In the genomic region with DNA sequence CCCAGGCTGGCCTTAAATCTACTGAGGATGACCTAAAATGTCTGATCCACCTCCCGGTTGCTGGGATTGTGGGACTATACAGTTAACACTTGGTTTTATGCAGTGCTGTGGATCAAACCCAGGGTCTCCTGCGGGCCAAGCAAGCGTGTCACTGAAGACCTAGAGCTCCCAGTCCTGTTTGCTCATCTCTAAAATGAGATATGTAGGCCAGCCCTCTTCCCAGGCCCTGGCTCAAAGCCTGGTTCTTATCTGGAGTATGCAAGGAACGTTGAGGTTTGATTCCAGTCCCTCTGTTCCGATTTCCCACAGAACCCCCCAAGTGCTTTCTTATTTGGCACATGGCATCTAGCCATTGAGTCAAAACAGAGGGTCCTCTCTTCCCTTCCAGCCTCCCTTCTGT, we compare ENCODE assay signal across 9 mouse cellular contexts.
DNase-seq lines count a peak whose midpoint lies in the region; ATAC-seq and TF ChIP-seq lines count a peak whose summit lies in the region.
"Had no signal": no experiment of that assay in that cellular context is flagged by ENCODE, and none has a peak within 500 bp of the region (broad histone marks: within the 10 kb centered on the region; RNA-seq: fewer than 3 reads in every experiment).

No protein-coding gene starts in this region.

- intact Hi-C loops in heart, adult 2 months (cut with DNase I) = no loop called here

- H3K27me3 ChIP-seq in midbrain, embryonic 10.5 days (ENCODE audit: low read depth, poor library complexity, severe bottlenecking) = peaks cover 23% of the 10 kb centered on the region
- no peaks in the 10 kb centered on the region for H3K27me3 ChIP-seq in midbrain, embryonic 15.5 days (replicated peaks)
- H3K27me3 ChIP-seq in heart, adult 2 months (ENCODE audit: control insufficient read depth, insufficient read depth, low read length) = no peaks in the 10 kb centered on the region
- H3K27me3 ChIP-seq in liver, embryonic 11.5 days (replicated peaks; ENCODE audit: control insufficient read depth, insufficient read depth, low read length) = no peaks in the 10 kb centered on the region
- H3K27me3 ChIP-seq in small intestine, adult 2 months (ENCODE audit: control insufficient read depth, insufficient read depth, low read length) = no peaks in the 10 kb centered on the region

- no peak overlapping the region for H3K9ac ChIP-seq in midbrain, embryonic 15.5 days
- H3K9ac ChIP-seq in heart, adult 2 months (ENCODE audit: low read depth, low read length) = no peak overlapping the region
- H3K9ac ChIP-seq in liver, embryonic 11.5 days (ENCODE audit: low read depth, low read length) = peak overlapping the region; percentile 77

- 81% methylated on average over 5 of the region's 5 CpGs for WGBS in midbrain, embryonic 10.5 days
- 80% methylated on average over 5 of the region's 5 CpGs for WGBS in midbrain, embryonic 15.5 days
- WGBS in heart, adult 2 months = 39% methylated on average over 5 of the region's 5 CpGs
- 49% methylated on average over 5 of the region's 5 CpGs for WGBS in liver, embryonic 11.5 days
- WGBS in small intestine, adult 2 months = 41% methylated on average over 5 of the region's 5 CpGs

- H3K79me2 ChIP-seq in heart, adult 2 months (replicated peaks; ENCODE audit: control insufficient read depth, insufficient read depth, low read length) = no peaks in the 10 kb centered on the region

- peaks cover 82% of the 10 kb centered on the region for H3K4me1 ChIP-seq in midbrain, embryonic 10.5 days
- H3K4me1 ChIP-seq in midbrain, embryonic 15.5 days = peaks cover 25% of the 10 kb centered on the region
- peaks cover 1% of the 10 kb centered on the region; the same call in 1 of the 2 replicates for H3K4me1 ChIP-seq in heart, adult 2 months (ENCODE audit: control insufficient read depth, insufficient read depth, low read length)
- peaks cover 40% of the 10 kb centered on the region for H3K4me1 ChIP-seq in liver, embryonic 11.5 days (replicated peaks; ENCODE audit: control insufficient read depth, insufficient read depth, low read length)
- peaks cover 38% of the 10 kb centered on the region for H3K4me1 ChIP-seq in small intestine, adult 2 months (ENCODE audit: control insufficient read depth, insufficient read depth, insufficient read length, low read length)

- no peak for TF ChIP-seq POLR2A in heart, adult 2 months (IDR thresholded peaks at IDR 0.05; ENCODE audit: insufficient read depth, low read depth, low read length)
- no peak for TF ChIP-seq POLR2A in small intestine, adult 2 months (IDR thresholded peaks at IDR 0.05; ENCODE audit: low read depth, low read length)

- no peak for TF ChIP-seq CTCF in heart, adult 2 months (IDR thresholded peaks at IDR 0.05)
- TF ChIP-seq CTCF in small intestine, adult 2 months (IDR thresholded peaks at IDR 0.05; ENCODE audit: extremely low read depth, insufficient read length, insufficient replicate concordance, low read depth, low read length) = no peak

- no peak for TF ChIP-seq EP300 in heart, adult 2 months (IDR thresholded peaks at IDR 0.05; ENCODE audit: insufficient read depth, low read depth, low read length)

- no peak overlapping the region for H3K4me2 ChIP-seq in midbrain, embryonic 15.5 days
- peak overlapping the region; percentile 93 for H3K4me2 ChIP-seq in liver, embryonic 11.5 days

- H3K36me3 ChIP-seq in midbrain, embryonic 10.5 days = no peaks in the 10 kb centered on the region
- no peaks in the 10 kb centered on the region for H3K36me3 ChIP-seq in midbrain, embryonic 15.5 days (replicated peaks)
- H3K36me3 ChIP-seq in heart, adult 2 months (ENCODE audit: control insufficient read depth, insufficient read depth, low read length) = no peaks in the 10 kb centered on the region
- no peaks in the 10 kb centered on the region for H3K36me3 ChIP-seq in liver, embryonic 11.5 days (ENCODE audit: control insufficient read depth, insufficient read depth, low read length)
- H3K36me3 ChIP-seq in small intestine, adult 2 months (ENCODE audit: control insufficient read depth, insufficient read depth, low read length) = no peaks in the 10 kb centered on the region

- ATAC-seq in midbrain, embryonic 15.5 days (replicated peaks) = no peak
- no peak for ATAC-seq in liver, embryonic 11.5 days (replicated peaks; ENCODE audit: low FRiP score)

- no peaks in the 10 kb centered on the region for H3K9me3 ChIP-seq in midbrain, embryonic 10.5 days (replicated peaks)
- H3K9me3 ChIP-seq in midbrain, embryonic 15.5 days = no peaks in the 10 kb centered on the region
- no peaks in the 10 kb centered on the region for H3K9me3 ChIP-seq in liver, embryonic 11.5 days (ENCODE audit: control insufficient read depth, low read length)

- DNase-seq in midbrain, embryonic 10.5 days (ENCODE audit: low spot score) = no peak
- peak in 1 of 2 experiments; percentile 41 for DNase-seq in heart, adult 2 months
- DNase-seq in liver, embryonic 11.5 days (ENCODE audit: low spot score) = no peak
- DNase-seq in adipocyte (ENCODE audit: low spot score) = no peak
- no peak for DNase-seq in right cerebral cortex, adult 18-20 months
- no peak for DNase-seq in right cerebral cortex, postnatal 36 days (ENCODE audit: low spot score in 2 of 2)
- DNase-seq: thymus, adult 2 months had no signal

- H3K27ac ChIP-seq in midbrain, embryonic 10.5 days (replicated peaks) = peak overlapping the region; percentile 93
- H3K27ac ChIP-seq in midbrain, embryonic 15.5 days = no peak overlapping the region
- H3K27ac ChIP-seq in heart, adult 2 months = peak overlapping the region; percentile 85
- peak overlapping the region; percentile 87 for H3K27ac ChIP-seq in liver, embryonic 11.5 days (ENCODE audit: low read depth, low read length)
- H3K27ac ChIP-seq in small intestine, adult 2 months (ENCODE audit: insufficient read depth, low read depth, low read length) = peak overlapping the region; percentile 60; the same call in 1 of the 2 replicates

- H3K4me3 ChIP-seq in midbrain, embryonic 10.5 days = no peak overlapping the region
- H3K4me3 ChIP-seq in midbrain, embryonic 15.5 days = no peak overlapping the region
- no peak overlapping the region for H3K4me3 ChIP-seq in heart, adult 2 months
- 0 out of 2 replicates have a peak overlapping the region, but pooled peaks have one; percentile 54 for H3K4me3 ChIP-seq in liver, embryonic 11.5 days (ENCODE audit: low read depth, low read length)
- no peak overlapping the region for H3K4me3 ChIP-seq in small intestine, adult 2 months (ENCODE audit: low read depth, low read length)
